Mouse (Mus musculus) limb, embryonic 15.5 days (tissue): ENCODE measurements around the gene Tpcn1. TPM values are rescaled to one million over a fixed set of nuclear protein-coding genes. Genes with fewer than 3 reads are reported as not detected.
A peak's percentile ranks its signal among the peaks of the same experiment; 100 is the strongest.

Source experiments
- ATAC-seq: fragments of 200-750 bp; cut with Nextera tagmentation; 2 replicates; pipeline ENCODE4 v1.8.0; 2017; ENCODE audit warnings: low read depth, moderate TSS enrichment; ENCODE audit not compliant: insufficient number of reproducible peaks, low FRiP score, low TSS enrichment
- H3K27ac ChIP-seq: fragments of 300-500 bp; sonication (generic); 2 replicates; pipeline ENCODE4 v1.5.1; 2015; ENCODE audit warnings: moderate library complexity, mild to moderate bottlenecking, inconsistent platforms
- H3K27me3 ChIP-seq: fragments of 300-500 bp; sonication (generic); 2 replicates; pipeline ENCODE4 v1.6.1; 2015; ENCODE audit warnings: inconsistent platforms
- H3K36me3 ChIP-seq: fragments of 300-500 bp; sonication (generic); 2 replicates; pipeline ENCODE4 v1.6.1; 2015; ENCODE audit warnings: inconsistent platforms
- H3K4me1 ChIP-seq: fragments of 300-500 bp; sonication (generic); 2 replicates; pipeline ENCODE4 v1.6.1; 2015; ENCODE audit warnings: inconsistent platforms
- H3K4me2 ChIP-seq: fragments of 300-500 bp; sonication (generic); 2 replicates; pipeline ENCODE4 v1.6.1; 2015; ENCODE audit warnings: mild to moderate bottlenecking, inconsistent platforms
- H3K4me3 ChIP-seq: fragments of 300-500 bp; sonication (generic); 2 replicates; pipeline ENCODE4 v1.5.1; 2015; ENCODE audit warnings: mild to moderate bottlenecking, inconsistent platforms
- H3K9ac ChIP-seq: fragments of 300-500 bp; sonication (generic); 2 replicates; pipeline ENCODE4 v1.6.1; 2015; ENCODE audit warnings: inconsistent platforms
- H3K9me3 ChIP-seq: fragments of 300-500 bp; sonication (generic); 2 replicates; pipeline ENCODE4 v1.6.1; 2016; ENCODE audit warnings: inconsistent platforms
- WGBS: fragments of 180-500 bp; shearing (Covaris S2); methylation state at CpG from one replicate; pipeline ENCODE4 v1.1.7; 2015; 5-methylcytosine and 5-hydroxymethylcytosine counted together
- polyA plus RNA-seq: library from polyadenylated mRNA; unstranded; fragments of >200 nt; fragmentation: Nextera tagmentation; extraction: Ambion mirVana; gene quantifications from 2 replicates; pipeline ENCODE4 v1.2.1, GENCODE M21; 2015

The Tpcn1 gene
- polyA plus RNA-seq, 1 experiment from 2014 or later: 25.4 TPM

DNA sequence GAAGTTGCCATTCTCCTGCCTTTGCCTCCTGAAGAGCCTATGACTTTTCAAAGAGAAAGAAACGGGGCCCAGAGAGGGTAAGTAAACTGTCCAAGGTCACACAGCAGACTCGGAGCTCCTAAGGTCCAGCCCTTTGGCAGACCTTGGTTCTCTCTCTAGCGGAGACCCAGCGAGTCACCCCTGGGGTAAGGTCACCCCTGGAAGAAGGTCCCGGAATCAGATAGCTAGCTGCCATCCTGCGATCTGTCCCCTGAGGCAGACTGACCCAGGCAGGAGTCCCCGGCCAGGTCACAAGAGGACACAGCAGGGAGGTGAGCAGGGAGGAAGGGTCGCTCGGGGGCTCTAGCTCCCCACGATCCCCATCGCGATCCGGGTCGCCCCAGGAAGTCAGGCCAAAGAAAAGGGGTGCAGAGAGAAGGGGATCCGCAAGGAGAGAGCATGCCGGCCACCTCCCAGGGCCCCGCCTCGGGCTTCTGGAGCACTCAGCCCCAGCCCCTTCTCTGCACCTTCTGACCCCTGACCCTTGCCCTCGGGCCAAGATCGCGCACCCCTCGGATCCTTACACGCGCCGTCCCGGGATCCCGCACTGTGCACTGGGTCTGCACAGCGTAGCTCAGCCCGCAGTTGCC is 419 bp downstream of the Tpcn1 start:
- H3K27ac ChIP-seq: peak overlapping the region; percentile 72
- H3K27me3 ChIP-seq: no peaks in the 10 kb centered on the region
- WGBS: under 1% methylated on average over 28 of the region's 29 CpGs
- H3K4me1 ChIP-seq: peaks cover 37% of the 10 kb centered on the region
- peak overlapping the region; percentile 91 for H3K4me2 ChIP-seq
- no peaks in the 10 kb centered on the region for H3K9me3 ChIP-seq
- peak overlapping the region; percentile 89 for H3K9ac ChIP-seq
- H3K36me3 ChIP-seq: peaks cover 19% of the 10 kb centered on the region
- H3K4me3 ChIP-seq: peak overlapping the region; percentile 90
- no peak for ATAC-seq

DNA sequence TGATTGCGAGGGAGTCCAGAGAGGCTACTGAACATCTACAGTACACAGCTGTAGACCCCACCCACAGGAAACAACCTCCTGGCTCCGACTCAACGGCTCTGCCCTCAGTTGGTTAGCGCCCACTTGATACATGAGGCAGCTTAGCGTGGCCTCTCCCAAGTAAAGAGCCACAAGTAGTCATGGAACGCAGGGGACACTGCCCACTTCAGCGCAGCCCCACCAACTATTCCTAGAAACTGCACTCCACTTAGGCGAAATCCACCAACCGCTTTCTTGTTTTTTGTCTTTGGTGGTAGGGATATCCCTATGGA is 902 bp downstream of the Tpcn1 start:
- no peak for ATAC-seq
- WGBS: 19% methylated on average over 9 of the region's 9 CpGs

DNA sequence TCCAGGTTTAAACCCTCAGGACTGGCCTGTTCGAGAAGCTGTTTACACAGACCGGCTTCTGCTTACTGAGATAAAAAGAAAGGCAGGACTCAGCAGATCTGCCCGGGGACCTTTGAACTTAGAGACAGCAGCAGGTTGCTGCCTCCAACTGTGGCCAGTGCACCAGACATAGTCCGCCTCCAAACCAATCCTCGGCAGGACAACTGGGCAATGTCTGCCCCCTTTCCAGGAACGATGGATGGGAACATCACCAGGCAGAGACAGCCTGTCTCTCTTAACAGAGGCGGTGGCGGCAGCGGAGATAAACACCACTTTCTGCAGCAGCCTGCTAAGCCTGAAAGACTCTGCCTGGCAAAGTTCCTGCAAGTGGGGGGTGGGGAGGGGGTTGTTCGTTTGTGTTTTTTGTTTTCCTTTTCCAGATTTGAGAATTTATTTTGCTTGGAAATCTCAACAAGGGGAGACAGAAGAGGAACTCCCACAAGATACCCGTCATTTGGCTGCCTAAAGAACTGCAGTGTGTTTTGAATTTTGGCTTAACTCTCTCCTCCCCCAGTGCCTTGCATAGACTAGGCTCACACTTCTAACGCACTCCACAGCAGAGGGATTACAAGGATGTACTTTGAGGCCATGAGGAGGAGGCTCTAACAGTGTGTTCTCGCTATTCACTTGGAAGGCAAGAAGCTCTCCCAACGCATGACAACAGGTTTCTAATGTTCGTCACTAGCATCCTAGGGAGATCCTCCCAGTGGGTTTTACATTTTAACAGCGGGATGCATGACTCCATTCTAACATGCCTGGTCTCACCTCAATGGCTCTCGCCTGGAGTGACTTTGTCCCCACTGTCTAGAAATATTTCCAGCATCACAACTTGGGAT is 1.5 kb downstream of the Tpcn1 start:
- Histone ChIP-seq H3K9ac (no peak overlapping the region), H3K27ac (peak overlapping the region; percentile 33; the same call in 1 of the 2 replicates), H3K4me3 (peak overlapping the region; percentile 90), H3K4me1 (peaks cover 37% of the 10 kb centered on the region), H3K36me3 (peaks cover 22% of the 10 kb centered on the region), H3K4me2 (peak overlapping the region; percentile 91), H3K27me3 (no peaks in the 10 kb centered on the region), H3K9me3 (no peaks in the 10 kb centered on the region)
- WGBS: 20% methylated on average over 17 of the region's 17 CpGs
- ATAC-seq: no peak

More for the DNA sequence above, 902 bp downstream of the Tpcn1 start:
- Histone ChIP-seq H3K4me1 (peaks cover 37% of the 10 kb centered on the region), H3K27me3 (no peaks in the 10 kb centered on the region), H3K4me3 (peak overlapping the region; percentile 90), H3K27ac (peak overlapping the region; percentile 2; the same call in 1 of the 2 replicates), H3K36me3 (peaks cover 22% of the 10 kb centered on the region), H3K9me3 (no peaks in the 10 kb centered on the region), H3K4me2 (peak overlapping the region; percentile 91), H3K9ac (no peak overlapping the region)

DNA sequence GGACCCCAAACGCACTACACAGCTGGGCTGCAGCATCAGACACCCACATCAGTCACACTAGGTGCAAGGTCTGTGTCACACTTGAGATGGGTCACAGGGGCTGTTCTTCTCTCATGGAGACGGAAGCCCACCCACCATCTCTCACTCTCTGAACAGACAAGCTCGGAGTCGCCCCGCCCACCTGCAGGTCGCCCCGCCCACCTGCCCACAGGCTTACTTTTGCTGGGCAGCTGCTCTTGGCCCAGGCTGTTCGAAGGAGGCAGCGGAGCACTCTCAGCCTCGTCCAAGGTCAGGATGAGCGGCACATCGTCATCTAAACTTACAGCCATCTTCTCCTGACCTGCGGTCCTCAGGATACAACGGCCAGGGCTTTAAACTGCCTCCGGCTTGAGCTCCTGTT is 3.5 kb downstream of the Tpcn1 start:
- 47% methylated on average over 15 of the region's 15 CpGs for WGBS
- Histone ChIP-seq H3K27me3 (no peaks in the 10 kb centered on the region), H3K9ac (no peak overlapping the region), H3K36me3 (peaks cover 29% of the 10 kb centered on the region), H3K4me1 (peaks cover 44% of the 10 kb centered on the region), H3K4me2 (no peak overlapping the region), H3K9me3 (no peaks in the 10 kb centered on the region), H3K27ac (no peak overlapping the region), H3K4me3 (no peak overlapping the region)
- ATAC-seq: no peak

DNA sequence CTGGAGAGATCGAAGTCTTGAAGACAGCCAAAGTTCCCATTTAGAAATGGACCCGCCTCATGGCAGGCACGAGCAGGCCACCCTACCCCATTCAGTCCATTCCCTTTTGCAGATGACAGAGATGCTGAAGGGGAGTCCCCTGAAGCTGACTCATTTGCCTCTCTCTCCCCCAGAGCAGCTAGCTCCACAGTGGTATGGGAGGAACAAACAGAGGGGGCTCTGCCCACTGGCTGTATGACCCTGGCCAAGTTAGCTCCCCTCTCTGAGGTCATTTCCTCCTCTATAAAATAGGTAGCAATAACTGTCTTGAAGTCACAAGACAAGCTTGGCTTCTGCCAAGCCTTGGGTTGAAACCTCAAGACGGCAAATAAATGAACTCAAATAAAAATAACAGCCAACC is 5.0 kb downstream of the Tpcn1 start:
- ATAC-seq: no peak

DNA sequence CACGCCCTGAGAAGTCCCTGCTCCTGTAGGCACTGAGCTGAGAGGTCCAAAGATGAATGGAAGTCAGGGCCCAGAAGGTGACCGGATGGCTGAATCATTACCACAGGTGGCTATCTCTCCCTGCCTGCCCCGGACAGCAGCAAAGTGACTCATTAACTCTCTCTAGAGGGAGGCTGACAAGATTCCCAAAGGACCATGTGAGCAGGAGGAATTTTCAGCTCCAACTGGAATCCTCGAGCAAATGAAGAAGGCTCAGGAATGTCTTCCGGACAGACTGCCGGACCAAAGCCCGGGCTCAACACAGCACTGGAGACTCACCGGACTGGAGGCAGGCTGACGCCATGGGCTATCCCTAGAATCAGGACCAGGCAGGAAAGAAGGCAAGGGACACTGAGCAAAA is 6.5 kb downstream of the Tpcn1 start:
- H3K4me3 ChIP-seq: no peak overlapping the region
- 83% methylated on average over 9 of the region's 9 CpGs for WGBS
- peaks cover 57% of the 10 kb centered on the region for H3K4me1 ChIP-seq
- no peak overlapping the region for H3K4me2 ChIP-seq
- H3K9ac ChIP-seq: no peak overlapping the region
- no peaks in the 10 kb centered on the region for H3K27me3 ChIP-seq
- H3K36me3 ChIP-seq: peaks cover 29% of the 10 kb centered on the region
- H3K9me3 ChIP-seq: no peaks in the 10 kb centered on the region
- ATAC-seq: no peak
- no peak overlapping the region for H3K27ac ChIP-seq

More for the DNA sequence above, 5.0 kb downstream of the Tpcn1 start:
- no peak overlapping the region for H3K27ac ChIP-seq
- no peak overlapping the region for H3K4me2 ChIP-seq
- H3K4me1 ChIP-seq: peaks cover 54% of the 10 kb centered on the region
- 73% methylated on average over 4 of the region's 4 CpGs for WGBS
- no peaks in the 10 kb centered on the region for H3K9me3 ChIP-seq
- H3K4me3 ChIP-seq: no peak overlapping the region
- H3K36me3 ChIP-seq: peaks cover 29% of the 10 kb centered on the region
- no peak overlapping the region for H3K9ac ChIP-seq
- H3K27me3 ChIP-seq: no peaks in the 10 kb centered on the region

DNA sequence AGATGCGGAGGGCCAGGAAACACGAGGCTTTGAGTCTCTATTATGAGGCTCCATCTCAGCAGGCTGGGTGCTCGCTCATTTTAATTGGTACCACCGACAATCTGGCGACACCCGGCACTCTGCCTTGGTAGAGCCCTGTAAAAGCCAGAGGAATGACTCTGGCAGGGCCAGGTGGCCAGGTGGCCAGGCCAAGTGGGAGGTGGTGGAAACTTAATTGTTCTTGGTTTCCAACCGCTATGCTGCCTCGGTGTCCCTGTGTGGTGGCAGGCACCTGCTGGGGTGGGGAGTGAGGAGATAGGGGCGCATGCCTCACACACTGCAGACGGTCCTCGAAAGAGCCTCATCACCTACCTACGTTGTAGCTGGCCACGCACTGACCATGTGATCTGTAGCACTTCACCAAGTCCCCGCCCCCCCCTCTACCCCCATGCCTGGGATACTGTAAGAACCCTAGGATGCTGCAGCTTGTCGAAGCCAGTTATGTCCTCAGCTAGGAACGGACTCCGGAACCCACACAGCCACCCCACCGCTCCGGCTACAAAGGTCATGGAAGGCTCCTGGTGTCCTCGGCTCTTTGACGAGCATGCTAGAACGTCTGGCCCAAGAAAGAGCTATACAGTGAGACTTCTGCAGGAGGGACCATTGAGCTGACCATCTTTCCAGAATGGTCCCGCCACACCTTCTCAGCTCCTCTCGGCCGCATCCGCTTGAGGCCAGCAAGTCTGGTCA is 8.4 kb downstream of the Tpcn1 start:
- peaks cover 28% of the 10 kb centered on the region for H3K36me3 ChIP-seq
- no peaks in the 10 kb centered on the region for H3K9me3 ChIP-seq
- no peaks in the 10 kb centered on the region for H3K27me3 ChIP-seq
- WGBS: 69% methylated on average over 26 of the region's 26 CpGs
- H3K4me3 ChIP-seq: no peak overlapping the region
- no peak overlapping the region for H3K9ac ChIP-seq
- no peak for ATAC-seq
- H3K4me1 ChIP-seq: peaks cover 52% of the 10 kb centered on the region
- H3K27ac ChIP-seq: peak overlapping the region; percentile 79; the same call in 1 of the 2 replicates
- peak overlapping the region; percentile 27; the same call in 1 of the 2 replicates for H3K4me2 ChIP-seq

DNA sequence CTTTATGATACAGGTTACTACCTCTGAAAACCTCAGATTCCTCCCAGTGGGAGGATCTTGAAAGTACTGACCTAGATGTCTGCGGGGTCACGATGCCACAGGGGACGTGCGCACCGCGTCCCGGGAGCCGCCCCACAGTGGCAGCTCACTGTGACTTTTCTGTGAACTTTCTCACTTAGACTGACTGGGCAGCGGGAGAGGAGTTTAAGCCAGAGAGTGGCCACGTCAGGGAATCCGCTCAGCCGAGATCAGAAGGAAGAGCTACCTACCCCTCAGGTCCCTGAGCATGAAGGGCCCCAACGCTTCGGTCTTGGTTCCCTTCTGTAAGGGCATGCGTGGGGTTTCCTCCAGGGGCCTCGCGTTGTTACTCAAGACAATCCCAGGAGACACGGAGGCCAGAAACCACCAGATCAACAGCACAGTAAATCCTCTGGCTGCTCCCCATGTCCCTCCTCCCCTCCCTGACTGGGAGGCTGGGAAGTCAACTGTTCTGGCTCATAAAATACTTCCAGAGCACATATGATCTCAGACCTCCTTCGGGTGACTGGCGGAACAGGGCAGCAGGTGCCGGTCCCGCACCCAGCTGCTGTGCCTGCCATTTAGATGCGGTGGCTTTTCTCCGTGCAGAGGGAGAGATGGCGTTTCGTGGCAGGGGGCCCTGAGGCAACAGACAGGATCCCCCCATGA is 9.1 kb downstream of the Tpcn1 start:
- H3K9me3 ChIP-seq: no peaks in the 10 kb centered on the region
- no peak overlapping the region for H3K9ac ChIP-seq
- H3K27me3 ChIP-seq: no peaks in the 10 kb centered on the region
- H3K4me3 ChIP-seq: no peak overlapping the region
- WGBS: 18% methylated on average over 26 of the region's 26 CpGs
- H3K36me3 ChIP-seq: peaks cover 21% of the 10 kb centered on the region
- peak overlapping the region; percentile 27 for H3K4me2 ChIP-seq
- H3K4me1 ChIP-seq: peaks cover 46% of the 10 kb centered on the region
- peak; percentile 56; the same call in 1 of the 2 replicates for ATAC-seq
- H3K27ac ChIP-seq: peak overlapping the region; percentile 79

DNA sequence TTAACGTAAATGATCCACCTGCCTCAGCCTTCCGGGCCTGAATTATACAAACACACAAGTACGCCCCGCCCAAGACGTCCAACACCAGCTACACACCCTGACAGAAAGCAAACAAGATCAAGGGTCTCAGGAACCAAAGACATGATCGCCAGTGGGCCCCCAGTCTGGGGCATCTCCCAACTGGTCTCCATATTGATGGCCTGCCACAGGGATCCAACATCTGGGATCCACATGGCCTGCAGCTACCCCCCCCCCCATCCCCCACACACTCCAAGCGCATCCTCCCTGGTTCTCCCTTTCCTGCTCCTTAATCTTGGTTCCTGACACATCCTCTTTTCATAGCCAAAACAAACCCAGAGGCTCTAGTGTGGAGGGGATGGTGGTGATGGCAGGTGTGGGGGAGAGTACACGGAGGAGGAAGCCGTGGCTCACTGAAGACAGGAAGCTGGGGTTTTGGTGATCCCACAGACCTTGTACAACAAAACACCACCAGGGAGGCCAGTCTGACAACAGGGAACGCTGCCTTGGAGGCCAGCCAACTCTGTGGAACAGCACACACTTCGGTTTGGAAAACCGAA is 9.9 kb downstream of the Tpcn1 start:
- no peak overlapping the region for H3K9ac ChIP-seq
- H3K4me3 ChIP-seq: no peak overlapping the region
- no peaks in the 10 kb centered on the region for H3K27me3 ChIP-seq
- no peak for ATAC-seq
- peaks cover 46% of the 10 kb centered on the region for H3K4me1 ChIP-seq
- peaks cover 17% of the 10 kb centered on the region for H3K36me3 ChIP-seq
- H3K9me3 ChIP-seq: no peaks in the 10 kb centered on the region
- H3K27ac ChIP-seq: peak overlapping the region; percentile 79
- H3K4me2 ChIP-seq: peak overlapping the region; percentile 27; the same call in 1 of the 2 replicates
- 20% methylated on average over 12 of the region's 12 CpGs for WGBS

DNA sequence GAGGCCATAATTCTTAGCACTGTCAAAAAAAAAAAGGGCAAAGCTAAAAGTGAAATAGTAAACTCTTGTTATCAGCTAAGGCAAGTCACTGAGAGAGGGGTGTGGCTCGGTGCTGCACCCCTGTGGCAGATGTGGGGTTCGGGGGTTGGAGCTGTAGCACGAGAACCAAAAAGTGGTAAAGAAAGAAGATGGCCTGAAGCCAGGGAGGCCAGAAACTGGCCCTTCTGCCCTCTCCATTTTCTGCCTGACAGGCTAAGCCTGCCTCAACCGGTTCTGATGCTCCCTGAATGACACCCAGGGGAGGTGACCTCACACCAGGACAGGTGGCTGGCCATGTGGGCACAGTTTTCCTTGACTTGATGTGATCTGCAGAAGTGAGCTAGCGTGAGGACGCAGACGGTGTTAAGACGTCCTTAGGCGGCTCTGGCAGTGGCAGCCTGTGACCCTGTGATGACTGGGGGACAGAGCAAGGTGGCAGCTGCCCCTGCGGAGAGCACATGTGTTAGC is 10.5 kb downstream of the Tpcn1 start:
- H3K27me3 ChIP-seq: no peaks in the 10 kb centered on the region
- no peak overlapping the region for H3K9ac ChIP-seq
- peaks cover 11% of the 10 kb centered on the region for H3K36me3 ChIP-seq
- peaks cover 46% of the 10 kb centered on the region for H3K4me1 ChIP-seq
- 32% methylated on average over 10 of the region's 10 CpGs for WGBS
- H3K4me3 ChIP-seq: no peak overlapping the region
- no peak for ATAC-seq
- H3K4me2 ChIP-seq: no peak overlapping the region
- H3K9me3 ChIP-seq: no peaks in the 10 kb centered on the region
- peak overlapping the region; percentile 79 for H3K27ac ChIP-seq

DNA sequence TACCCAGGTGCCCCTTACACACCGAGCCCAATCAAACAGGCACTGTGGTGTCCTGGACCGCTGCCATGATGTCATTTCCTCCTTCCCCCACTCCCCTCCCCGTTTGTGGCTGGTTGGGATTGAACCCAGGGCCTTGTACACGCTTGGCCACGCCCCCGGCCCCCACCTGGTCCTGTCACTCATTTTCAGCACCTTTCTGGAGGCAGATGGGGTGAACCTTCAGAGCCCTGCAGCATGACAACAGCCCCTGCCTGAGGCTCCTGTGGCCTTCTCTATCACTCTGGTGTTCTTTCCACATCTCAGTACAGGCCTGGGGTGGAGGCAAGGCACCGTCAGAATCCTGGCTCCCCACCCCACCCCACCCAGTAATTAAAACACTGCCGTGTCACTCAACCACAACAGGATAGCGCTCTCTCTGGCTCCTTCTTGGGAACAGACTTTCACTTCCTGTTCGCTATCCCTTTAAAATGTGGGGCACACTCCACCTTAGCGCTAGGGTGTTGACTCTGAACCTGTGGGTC is 11.6 kb downstream of the Tpcn1 start:
- ATAC-seq: no peak
- H3K4me3 ChIP-seq: no peak overlapping the region
- 0 out of 2 replicates have a peak, but pooled peaks cover 8% of the 10 kb centered on the region for H3K36me3 ChIP-seq
- WGBS: 54% methylated on average over 11 of the region's 11 CpGs
- H3K27me3 ChIP-seq: no peaks in the 10 kb centered on the region
- H3K4me1 ChIP-seq: peaks cover 49% of the 10 kb centered on the region
- no peaks in the 10 kb centered on the region for H3K9me3 ChIP-seq
- H3K9ac ChIP-seq: no peak overlapping the region
- no peak overlapping the region for H3K4me2 ChIP-seq
- H3K27ac ChIP-seq: no peak overlapping the region
